Mouse (Mus musculus) liver, embryonic 12.5 days (tissue): ENCODE results near the gene Lamp5. TPM values are rescaled to one million over a fixed set of nuclear protein-coding genes. Genes with fewer than 3 reads are reported as not detected.

Source experiments
- ATAC-seq: fragments of 200-750 bp; cut with Nextera tagmentation; 2 replicates; pipeline ENCODE4 v1.8.0; 2017; ENCODE audit warnings: moderate number of reproducible peaks, mild to moderate bottlenecking, moderate library complexity
- H3K27ac ChIP-seq: fragments of 300-500 bp; sonication (generic); 2 replicates; pipeline ENCODE4 v1.5.1; 2016; ENCODE audit warnings: mild to moderate bottlenecking
- H3K27me3 ChIP-seq: fragments of 300-500 bp; sonication (generic); replicated peaks from 2 replicates; pipeline ENCODE4 v1.6.1; 2016; ENCODE audit warnings: mild to moderate bottlenecking, moderate library complexity
- H3K36me3 ChIP-seq: fragments of 300-500 bp; sonication (generic); 2 replicates; pipeline ENCODE4 v1.6.1; 2016; ENCODE audit warnings: mild to moderate bottlenecking, moderate library complexity
- H3K4me1 ChIP-seq: fragments of 300-500 bp; sonication (generic); 2 replicates; pipeline ENCODE4 v1.6.1; 2016
- H3K4me2 ChIP-seq: fragments of 300-500 bp; sonication (generic); 2 replicates; pipeline ENCODE4 v1.6.1; 2016; ENCODE audit warnings: mild to moderate bottlenecking, moderate library complexity
- H3K4me3 ChIP-seq: fragments of 300-500 bp; sonication (generic); 2 replicates; pipeline ENCODE4 v1.5.1; 2016; ENCODE audit warnings: mild to moderate bottlenecking, moderate library complexity
- H3K9ac ChIP-seq: fragments of 300-500 bp; sonication (generic); 2 replicates; pipeline ENCODE4 v1.6.1; 2016; ENCODE audit warnings: mild to moderate bottlenecking, moderate library complexity
- H3K9me3 ChIP-seq: fragments of 300-500 bp; sonication (generic); replicated peaks from 2 replicates; pipeline ENCODE4 v1.6.1; 2016; ENCODE audit warnings: mild to moderate bottlenecking, moderate library complexity
- WGBS: fragments of 180-500 bp; shearing (Covaris S2); methylation state at CpG from one replicate; pipeline ENCODE4 v1.1.7; 2016; ENCODE audit not compliant: insufficient replicate concordance; 5-methylcytosine and 5-hydroxymethylcytosine counted together
- polyA plus RNA-seq: library from polyadenylated mRNA; unstranded; fragments of >200 nt; fragmentation: Nextera tagmentation; extraction: Ambion mirVana; gene quantifications from 2 replicates; pipeline ENCODE4 v1.2.1, GENCODE M21; 2016

Lamp5 gene
- polyA plus RNA-seq = 0.11 TPM in 1 of 2 replicates, not detected in the other

DNA sequence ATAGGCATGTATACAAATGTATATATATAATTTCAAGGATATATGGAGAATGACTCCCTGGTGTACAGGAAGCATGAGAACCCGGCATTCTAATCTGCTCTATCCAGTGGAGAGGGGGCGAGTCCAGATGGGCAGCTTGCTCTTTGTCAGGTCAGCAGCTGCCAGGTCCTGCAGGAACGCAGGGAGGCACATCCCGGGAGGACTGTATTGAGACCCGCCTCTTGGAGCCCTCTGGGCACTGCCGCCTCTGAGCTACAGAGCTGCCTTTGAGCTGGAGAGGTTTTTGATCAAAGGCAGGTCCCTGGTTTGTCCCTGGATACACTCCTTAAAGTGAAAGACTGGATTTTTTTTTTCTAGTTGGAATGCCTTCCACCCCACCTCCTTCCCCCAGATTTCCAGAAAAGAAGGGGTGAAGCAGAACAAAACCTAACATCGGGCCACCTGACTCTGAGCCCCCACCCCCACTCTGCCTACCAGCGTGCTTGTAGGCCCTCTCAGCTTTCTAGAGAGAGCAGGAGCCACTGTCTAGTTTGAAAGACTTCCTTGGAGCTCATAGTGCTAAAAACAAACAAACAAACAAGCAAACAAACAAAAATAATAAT lies at the start of gene Lamp5:
Lamp5 (plus strand) TSS at position 552 of the 602 bp plus-strand sequence.
- Histone ChIP-seq H3K4me2 (no peak within 1 kb of the TSS), H3K36me3 (no peaks in the 10 kb centered on the region), H3K9ac (no peak within 1 kb of the TSS), H3K4me3 (no peak within 1 kb of the TSS), H3K27ac (no peak within 1 kb of the TSS), H3K27me3 (peaks cover 26% of the 10 kb centered on the region), H3K4me1 (no peaks in the 10 kb centered on the region), H3K9me3 (no peaks in the 10 kb centered on the region)
- ATAC-seq = no peak
- 17% methylated on average over 8 of the region's 8 CpGs for WGBS

DNA sequence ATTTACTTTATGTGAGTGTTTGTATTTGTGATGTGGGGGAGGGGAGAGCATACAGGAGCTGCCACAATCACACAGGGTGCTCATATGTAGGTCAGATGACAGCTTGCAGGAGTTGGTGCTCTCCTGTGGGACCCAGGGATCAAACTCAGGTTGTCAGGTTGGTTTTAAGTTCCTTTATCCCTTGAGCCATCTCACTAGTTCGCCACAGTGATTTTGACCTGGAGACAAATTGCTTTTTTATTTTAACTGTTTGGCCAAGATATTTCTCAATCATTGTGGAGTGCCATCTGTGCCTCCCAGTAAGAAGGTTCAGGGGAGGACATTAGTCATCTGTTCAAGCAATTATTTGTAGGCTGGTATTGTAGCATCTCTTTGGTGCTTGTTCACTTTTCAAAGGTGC lies 48.2 kb upstream of the Lamp5 start:
- Histone ChIP-seq H3K4me1 (no peaks in the 10 kb centered on the region), H3K27me3 (no peaks in the 10 kb centered on the region), H3K9ac (no peak overlapping the region), H3K27ac (no peak overlapping the region), H3K4me2 (no peak overlapping the region), H3K4me3 (no peak overlapping the region), H3K36me3 (no peaks in the 10 kb centered on the region), H3K9me3 (no peaks in the 10 kb centered on the region)
- no peak for ATAC-seq
- WGBS = 63% methylated on average over 1 of the region's 1 CpGs

DNA sequence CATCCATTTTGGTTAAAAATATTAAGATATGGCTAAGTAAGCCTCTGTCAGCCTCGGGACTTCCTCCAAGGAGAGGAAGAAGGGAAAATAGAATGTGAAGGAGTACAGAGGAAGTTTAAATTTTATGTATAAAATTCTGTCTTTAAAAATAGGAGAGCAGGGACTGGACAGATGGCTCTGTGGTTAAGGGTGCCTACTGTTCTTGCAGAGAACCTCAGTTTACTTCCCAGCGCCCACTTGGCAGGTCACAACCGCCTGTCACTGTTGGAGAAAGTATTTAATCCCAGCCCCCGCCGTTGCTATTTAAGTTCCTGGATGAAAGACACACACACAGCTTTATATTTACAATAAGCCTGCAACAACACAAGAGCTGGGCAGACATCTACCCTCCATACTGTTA lies 45.8 kb upstream of the Lamp5 start:
- Histone ChIP-seq H3K4me2 (no peak overlapping the region), H3K9ac (no peak overlapping the region), H3K27ac (no peak overlapping the region), H3K4me3 (no peak overlapping the region), H3K36me3 (no peaks in the 10 kb centered on the region), H3K9me3 (no peaks in the 10 kb centered on the region), H3K4me1 (no peaks in the 10 kb centered on the region), H3K27me3 (no peaks in the 10 kb centered on the region)
- 78% methylated on average over 5 of the region's 5 CpGs for WGBS
- ATAC-seq = no peak

DNA sequence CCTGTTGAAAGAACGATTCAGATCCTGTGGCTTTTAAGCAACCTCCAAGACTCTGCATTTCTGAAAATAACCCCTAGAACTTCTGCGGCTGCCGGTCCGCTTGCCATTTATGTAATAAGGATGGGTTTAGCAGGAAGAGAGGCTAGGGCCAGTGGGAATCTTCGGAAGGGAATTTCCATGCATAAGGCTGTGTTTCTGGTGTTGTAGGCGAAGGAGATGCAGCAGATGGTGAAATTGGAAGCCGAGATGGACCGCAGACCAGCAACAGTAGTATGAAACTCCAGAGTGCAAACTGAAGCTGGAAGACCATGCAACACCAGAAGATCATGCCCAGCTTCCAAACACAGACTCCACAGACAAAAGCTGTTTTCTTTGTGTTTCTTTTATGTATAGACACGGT lies 39.3 kb upstream of the Lamp5 start:
- Histone ChIP-seq H3K4me2 (no peak overlapping the region), H3K27me3 (no peaks in the 10 kb centered on the region), H3K4me1 (no peaks in the 10 kb centered on the region), H3K9me3 (no peaks in the 10 kb centered on the region), H3K4me3 (no peak overlapping the region), H3K27ac (no peak overlapping the region), H3K9ac (no peak overlapping the region), H3K36me3 (no peaks in the 10 kb centered on the region)
- no peak for ATAC-seq
- WGBS = 76% methylated on average over 9 of the region's 9 CpGs

DNA sequence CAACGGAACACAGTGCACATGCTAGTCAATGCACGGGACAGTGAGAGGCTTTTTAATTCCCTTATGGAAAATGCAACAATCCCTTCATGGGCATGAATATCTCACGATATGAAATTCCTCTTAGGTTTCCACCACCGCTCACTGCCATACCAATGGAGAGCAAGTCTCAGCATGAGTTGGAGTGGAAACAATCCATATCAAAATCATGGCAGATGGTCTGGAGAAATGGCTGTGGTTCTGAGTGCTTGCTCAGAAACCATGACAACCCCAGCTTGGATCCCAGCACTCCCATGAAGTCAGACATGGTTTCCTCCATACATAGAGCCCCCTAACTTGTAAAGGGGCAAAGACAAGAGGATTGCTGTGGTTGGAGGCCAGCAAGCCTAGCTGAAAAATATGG lies 3.6 kb upstream of the Lamp5 start:
- peaks cover 26% of the 10 kb centered on the region for H3K27me3 ChIP-seq
- H3K27ac ChIP-seq = no peak overlapping the region
- no peak overlapping the region for H3K4me2 ChIP-seq
- H3K9me3 ChIP-seq = no peaks in the 10 kb centered on the region
- WGBS = 72% methylated on average over 4 of the region's 4 CpGs
- no peak for ATAC-seq
- H3K4me1 ChIP-seq = no peaks in the 10 kb centered on the region
- no peak overlapping the region for H3K4me3 ChIP-seq
- no peaks in the 10 kb centered on the region for H3K36me3 ChIP-seq
- no peak overlapping the region for H3K9ac ChIP-seq

DNA sequence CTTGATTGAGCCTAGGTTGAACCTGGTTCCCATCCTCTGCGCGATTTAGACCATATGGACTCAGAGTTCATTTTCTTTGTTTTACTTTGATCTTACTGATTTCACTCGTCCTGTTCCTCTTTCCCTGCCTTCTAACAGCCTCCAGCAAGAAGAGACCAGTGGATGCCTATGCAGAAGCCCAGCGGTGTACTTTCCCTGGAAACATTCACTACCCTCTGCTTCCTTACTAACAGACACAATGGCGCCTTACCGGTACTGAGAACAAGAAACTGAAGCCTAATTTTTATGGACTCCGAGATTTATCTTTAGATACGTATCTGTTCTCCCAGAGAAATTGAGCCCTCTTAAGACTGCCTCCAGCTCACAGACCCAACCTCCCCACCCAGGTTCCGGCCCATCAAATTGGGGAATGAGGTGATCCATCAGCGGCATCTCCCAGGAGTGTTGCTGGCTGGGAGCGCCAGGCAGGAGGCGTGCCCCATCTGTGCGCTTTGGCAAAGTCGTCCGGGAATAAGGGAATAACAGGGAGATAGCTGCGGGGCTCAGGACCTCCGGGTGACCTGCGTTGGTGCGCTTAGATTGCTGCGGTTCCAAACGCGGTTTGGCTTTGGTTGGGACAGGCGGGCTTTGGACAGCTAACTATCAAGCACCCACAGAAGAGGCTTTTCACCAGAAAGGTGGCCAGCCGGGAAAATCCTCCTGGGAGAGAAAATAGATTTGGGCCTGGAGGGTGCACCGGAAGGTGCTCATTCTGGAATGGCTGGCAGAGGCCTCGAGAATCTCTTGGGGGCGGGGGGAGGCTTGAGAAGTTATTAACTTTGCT lies 1.0 kb upstream of the Lamp5 start:
- H3K9ac ChIP-seq = no peak overlapping the region
- 23% methylated on average over 27 of the region's 27 CpGs for WGBS
- H3K36me3 ChIP-seq = no peaks in the 10 kb centered on the region
- H3K4me1 ChIP-seq = no peaks in the 10 kb centered on the region
- peaks cover 26% of the 10 kb centered on the region for H3K27me3 ChIP-seq
- no peak overlapping the region for H3K27ac ChIP-seq
- no peak overlapping the region for H3K4me2 ChIP-seq
- H3K9me3 ChIP-seq = no peaks in the 10 kb centered on the region
- ATAC-seq = no peak
- H3K4me3 ChIP-seq = no peak overlapping the region

DNA sequence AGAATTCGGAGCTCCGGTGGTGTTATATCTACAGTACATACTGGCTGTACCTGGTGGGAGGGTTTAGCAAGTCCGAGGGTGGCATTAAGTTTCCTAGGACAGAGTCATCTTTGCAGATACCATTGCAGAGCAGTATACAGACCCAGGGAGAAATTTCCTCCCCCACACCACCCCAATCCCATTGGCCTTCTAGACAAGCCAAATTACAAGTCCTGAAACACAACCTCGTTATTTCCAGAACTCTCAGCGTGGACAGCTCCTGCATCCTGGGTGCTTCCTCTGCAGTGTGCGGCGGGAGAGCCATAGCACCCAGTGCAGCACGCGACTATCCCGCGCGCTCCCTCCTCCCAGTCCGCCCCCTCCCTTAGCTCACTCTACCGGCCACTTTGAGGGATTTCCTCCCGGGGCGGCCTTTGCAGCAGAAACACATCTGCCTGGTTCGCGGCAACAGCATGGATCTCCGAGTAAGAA lies 5.9 kb downstream of the Lamp5 start:
- Histone ChIP-seq H3K36me3 (no peaks in the 10 kb centered on the region), H3K4me1 (no peaks in the 10 kb centered on the region; the same call in 1 of the 2 replicates), H3K4me2 (0 out of 2 replicates have a peak overlapping the region, but pooled peaks have one; percentile 8), H3K27me3 (peaks cover 39% of the 10 kb centered on the region), H3K4me3 (no peak overlapping the region), H3K9me3 (no peaks in the 10 kb centered on the region), H3K27ac (no peak overlapping the region), H3K9ac (no peak overlapping the region)
- 7% methylated on average over 19 of the region's 19 CpGs for WGBS
- no peak for ATAC-seq

DNA sequence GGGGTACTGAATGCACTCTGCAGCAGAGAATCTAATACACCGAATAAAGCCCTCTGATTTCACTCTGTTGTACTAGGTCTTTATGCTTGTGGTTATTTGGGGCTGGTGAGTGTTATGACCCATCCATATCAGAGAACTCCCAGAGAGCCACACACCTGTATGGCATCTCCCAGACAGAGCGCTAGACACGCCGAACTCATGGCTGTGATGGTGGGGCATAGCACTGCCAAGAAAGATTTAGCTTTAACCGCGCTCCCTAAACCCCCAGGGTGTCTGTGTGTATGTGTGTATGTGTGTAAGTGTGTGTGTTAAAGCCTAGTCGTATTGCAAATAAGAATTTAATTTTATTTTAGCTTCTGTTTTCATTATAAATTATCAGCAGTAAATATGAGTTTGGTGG lies 6.4 kb downstream of the Lamp5 start:
- H3K9ac ChIP-seq = no peak overlapping the region
- H3K36me3 ChIP-seq = no peaks in the 10 kb centered on the region
- no peak overlapping the region for H3K4me3 ChIP-seq
- H3K4me2 ChIP-seq = no peak overlapping the region
- no peaks in the 10 kb centered on the region for H3K9me3 ChIP-seq
- H3K4me1 ChIP-seq = no peaks in the 10 kb centered on the region; the same call in 1 of the 2 replicates
- H3K27me3 ChIP-seq = peaks cover 39% of the 10 kb centered on the region
- WGBS = 7% methylated on average over 7 of the region's 7 CpGs
- no peak for ATAC-seq
- H3K27ac ChIP-seq = no peak overlapping the region

DNA sequence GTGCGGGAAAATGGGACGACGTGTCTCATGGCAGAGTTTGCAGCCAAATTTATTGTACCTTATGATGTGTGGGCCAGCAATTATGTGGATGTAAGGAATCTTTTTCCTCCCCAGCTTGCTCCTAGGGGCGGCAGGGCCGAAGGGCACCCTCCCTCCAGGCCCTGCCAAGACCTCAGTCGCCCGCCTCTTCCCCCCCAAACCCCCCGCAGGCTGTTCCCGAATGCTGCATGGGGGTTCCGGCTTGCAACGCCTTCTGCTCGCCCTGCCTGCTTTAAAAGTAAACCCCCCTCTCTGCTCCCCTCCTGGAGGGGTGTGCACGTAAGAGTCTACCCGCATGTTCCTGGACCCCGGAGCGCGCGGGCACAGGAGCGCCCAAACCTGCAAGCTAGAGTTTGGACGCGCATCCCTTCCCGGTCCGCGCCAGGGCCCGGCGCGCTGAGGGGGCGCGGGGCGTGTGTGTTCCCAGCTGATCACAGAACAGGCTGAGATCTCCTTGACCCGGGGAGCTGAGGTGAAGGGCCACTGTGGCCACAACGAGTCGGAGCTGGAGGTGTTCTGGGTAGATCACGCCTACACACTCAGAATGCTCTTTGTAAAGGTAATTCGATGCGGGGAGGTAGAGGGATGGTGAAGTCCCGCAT lies 7.1 kb downstream of the Lamp5 start:
- Histone ChIP-seq H3K9ac (no peak overlapping the region), H3K4me1 (no peaks in the 10 kb centered on the region; the same call in 1 of the 2 replicates), H3K9me3 (no peaks in the 10 kb centered on the region), H3K27ac (no peak overlapping the region), H3K4me2 (peak overlapping the region; percentile 10; the same call in 1 of the 2 replicates), H3K36me3 (no peaks in the 10 kb centered on the region), H3K27me3 (peaks cover 39% of the 10 kb centered on the region), H3K4me3 (no peak overlapping the region)
- ATAC-seq = no peak
- WGBS = 7% methylated on average over 37 of the region's 37 CpGs

DNA sequence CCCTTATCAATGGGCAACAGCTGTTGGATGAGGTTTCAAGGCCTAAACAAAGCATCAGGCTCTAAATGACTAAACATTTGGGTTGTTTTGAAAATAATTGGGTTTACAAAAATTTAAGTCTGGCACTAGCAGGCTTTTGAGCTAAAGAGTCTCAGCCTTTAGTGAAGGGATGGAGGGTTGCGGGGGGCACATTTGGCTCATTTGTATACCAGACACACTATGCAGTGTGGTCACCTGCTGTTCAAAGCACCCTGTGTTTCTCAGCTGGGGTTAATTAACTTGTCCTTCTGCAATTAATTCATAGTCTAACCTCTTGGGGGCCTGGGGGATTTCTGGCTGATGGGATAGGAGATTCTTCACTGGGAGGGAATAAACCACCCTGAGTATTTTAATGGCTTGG lies 12.3 kb downstream of the Lamp5 start:
- H3K9ac ChIP-seq = no peak overlapping the region
- no peaks in the 10 kb centered on the region for H3K4me1 ChIP-seq
- no peak overlapping the region for H3K4me3 ChIP-seq
- H3K27ac ChIP-seq = no peak overlapping the region
- no peaks in the 10 kb centered on the region for H3K9me3 ChIP-seq
- no peak for ATAC-seq
- H3K4me2 ChIP-seq = no peak overlapping the region
- H3K27me3 ChIP-seq = peaks cover 17% of the 10 kb centered on the region
- no peaks in the 10 kb centered on the region for H3K36me3 ChIP-seq
- WGBS = 85% methylated on average over 1 of the region's 1 CpGs

DNA sequence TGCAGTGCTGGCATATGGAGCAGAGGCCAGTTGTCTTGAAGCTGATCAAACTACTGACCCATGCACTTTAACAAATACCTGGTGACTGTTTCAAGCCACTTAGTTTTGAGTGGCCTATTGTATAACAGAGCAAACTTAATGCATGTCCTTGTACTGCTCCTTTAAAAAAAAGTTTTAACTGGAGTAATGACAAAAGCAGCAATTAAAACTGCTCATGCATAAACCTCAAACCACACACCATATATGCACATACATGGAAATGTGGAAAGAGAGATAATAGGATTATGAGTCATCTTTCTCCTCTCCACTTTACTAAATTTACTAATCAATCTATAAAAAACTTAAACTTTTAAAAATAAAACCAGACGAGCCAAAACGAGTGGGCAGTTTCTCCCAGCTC lies 43.9 kb downstream of the Lamp5 start:
- Histone ChIP-seq H3K27ac (no peak overlapping the region), H3K9ac (no peak overlapping the region), H3K27me3 (no peaks in the 10 kb centered on the region), H3K4me2 (no peak overlapping the region), H3K4me3 (no peak overlapping the region), H3K36me3 (no peaks in the 10 kb centered on the region), H3K4me1 (no peaks in the 10 kb centered on the region), H3K9me3 (no peaks in the 10 kb centered on the region)
- WGBS = 36% methylated on average over 2 of the region's 2 CpGs
- ATAC-seq = no peak

DNA sequence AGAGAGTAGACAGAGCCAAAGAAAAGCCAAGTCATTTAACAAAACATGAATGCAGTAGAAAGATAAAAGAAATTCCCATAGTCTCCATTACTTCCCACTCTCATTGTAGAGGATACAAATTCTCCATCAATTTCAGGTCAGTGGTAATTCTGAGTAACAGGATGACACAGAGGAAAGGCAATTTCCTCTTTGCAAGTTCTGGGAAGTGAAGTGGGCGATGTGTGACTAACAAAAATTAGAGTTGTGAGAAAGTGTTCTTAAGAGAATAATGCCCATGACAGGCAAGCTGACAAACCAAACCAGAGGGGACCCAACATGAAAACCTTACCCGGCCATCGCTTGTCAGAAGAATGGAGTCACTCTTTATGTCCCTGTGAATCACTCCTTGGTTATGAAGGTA lies 45.1 kb downstream of the Lamp5 start:
- Histone ChIP-seq H3K27ac (no peak overlapping the region), H3K9me3 (no peaks in the 10 kb centered on the region), H3K4me1 (no peaks in the 10 kb centered on the region), H3K4me2 (no peak overlapping the region), H3K36me3 (no peaks in the 10 kb centered on the region), H3K9ac (no peak overlapping the region), H3K4me3 (no peak overlapping the region), H3K27me3 (no peaks in the 10 kb centered on the region)
- 48% methylated on average over 3 of the region's 3 CpGs for WGBS
- no peak for ATAC-seq
